Mouse (Mus musculus) neural tube, embryonic 12.5 days (tissue): ENCODE measurements at regions not wholly inside any gene's neighbourhood (a gene's known extent, or its start where the extent isn't known, plus 50 kb on each side); places are given as distances from the start of the nearest gene placed in this dataset.
"Not testable (repeated sequence)": the region's sequence is repeated elsewhere in the genome, so short reads cannot be mapped to it uniquely, and the experiment has no call there.

Experiments
- ATAC-seq: fragments of 200-750 bp; cut with Nextera tagmentation; 2 replicates; pipeline ENCODE4 v1.8.0; 2017; ENCODE audit warnings: low read depth, mild to moderate bottlenecking, moderate TSS enrichment, moderate library complexity; ENCODE audit not compliant: low FRiP score
- H3K27ac ChIP-seq: fragments of 300-500 bp; sonication (generic); 2 replicates; pipeline ENCODE4 v1.5.1; 2016
- H3K27me3 ChIP-seq: fragments of 300-500 bp; sonication (generic); replicated peaks from 2 replicates; pipeline ENCODE4 v1.6.1; 2016; ENCODE audit warnings: mild to moderate bottlenecking
- H3K36me3 ChIP-seq: fragments of 300-500 bp; sonication (generic); 2 replicates; pipeline ENCODE4 v1.6.1; 2016; ENCODE audit warnings: mild to moderate bottlenecking
- H3K4me1 ChIP-seq: fragments of 300-500 bp; sonication (generic); 2 replicates; pipeline ENCODE4 v1.6.1; 2016
- H3K4me2 ChIP-seq: fragments of 300-500 bp; sonication (generic); replicated peaks from 2 replicates; pipeline ENCODE4 v1.6.1; 2016; ENCODE audit warnings: mild to moderate bottlenecking
- H3K4me3 ChIP-seq: fragments of 300-500 bp; sonication (generic); 2 replicates; pipeline ENCODE4 v1.5.1; 2016
- H3K9ac ChIP-seq: fragments of 300-500 bp; sonication (generic); 2 replicates; pipeline ENCODE4 v1.6.1; 2016; ENCODE audit warnings: mild to moderate bottlenecking
- H3K9me3 ChIP-seq: fragments of 300-500 bp; sonication (generic); 2 replicates; pipeline ENCODE4 v1.6.1; 2016; ENCODE audit warnings: mild to moderate bottlenecking
- WGBS: fragments of 180-500 bp; shearing (Covaris S2); methylation state at CpG from one replicate; pipeline ENCODE4 v1.1.7; 2016; 5-methylcytosine and 5-hydroxymethylcytosine counted together

DNA sequence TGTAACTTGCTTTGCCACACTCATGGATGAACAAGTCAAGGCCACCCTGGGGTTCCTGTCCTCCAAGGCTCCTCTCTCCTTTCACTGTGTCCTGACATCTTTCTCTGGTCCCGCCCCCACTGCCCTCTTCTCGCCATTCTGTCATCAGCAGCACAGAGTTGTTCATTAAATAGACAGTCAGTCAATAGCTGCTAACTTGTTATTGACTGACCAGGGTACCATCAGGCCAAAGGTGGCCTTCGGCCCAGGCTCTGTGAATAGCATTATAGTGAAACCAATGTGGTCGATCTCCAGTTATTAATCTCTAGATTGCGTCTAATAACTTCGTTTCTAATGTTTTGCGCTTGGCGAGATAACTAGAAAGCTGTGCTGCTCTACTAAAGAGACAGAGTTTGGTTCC is 122.1 kb upstream of the Mrps10 start:
- Histone ChIP-seq H3K27me3 (no peaks in the 10 kb centered on the region), H3K36me3 (peaks cover 3% of the 10 kb centered on the region; the same call in 1 of the 2 replicates), H3K9me3 (no peaks in the 10 kb centered on the region), H3K4me2 (no peak overlapping the region), H3K27ac (no peak overlapping the region), H3K9ac (no peak overlapping the region), H3K4me3 (no peak overlapping the region), H3K4me1 (no peaks in the 10 kb centered on the region; the same call in 1 of the 2 replicates)
- no peak for ATAC-seq
- WGBS, result 89% methylated on average over 8 of the region's 8 CpGs

DNA sequence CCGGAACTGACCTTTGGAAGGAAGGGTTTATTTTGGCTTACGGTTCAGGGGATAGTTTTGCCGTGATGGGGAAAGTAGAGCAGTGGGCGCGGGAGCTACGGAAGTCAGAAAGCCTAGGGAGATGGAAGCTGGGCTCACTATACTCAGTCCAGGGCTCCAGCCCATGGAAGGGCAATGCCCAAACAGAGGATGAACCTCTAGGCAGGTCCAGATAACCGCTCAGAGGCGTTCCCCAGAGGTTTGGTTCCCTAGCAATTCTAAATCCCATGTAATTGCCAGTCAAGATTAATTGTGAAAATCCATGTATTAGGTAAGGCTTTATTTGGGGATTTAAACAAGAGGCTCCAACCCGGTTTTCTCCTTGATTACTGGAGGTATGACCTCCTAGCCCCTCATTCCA is 123.1 kb upstream of the Mrps10 start:
- H3K9ac ChIP-seq, result no peak overlapping the region
- H3K36me3 ChIP-seq, result peaks cover 3% of the 10 kb centered on the region; the same call in 1 of the 2 replicates
- no peak overlapping the region for H3K4me3 ChIP-seq
- H3K4me2 ChIP-seq, result no peak overlapping the region
- no peaks in the 10 kb centered on the region for H3K9me3 ChIP-seq
- no peaks in the 10 kb centered on the region for H3K27me3 ChIP-seq
- 92% methylated on average over 9 of the region's 9 CpGs for WGBS
- no peaks in the 10 kb centered on the region; the same call in 1 of the 2 replicates for H3K4me1 ChIP-seq
- ATAC-seq, result no peak
- H3K27ac ChIP-seq, result no peak overlapping the region

DNA sequence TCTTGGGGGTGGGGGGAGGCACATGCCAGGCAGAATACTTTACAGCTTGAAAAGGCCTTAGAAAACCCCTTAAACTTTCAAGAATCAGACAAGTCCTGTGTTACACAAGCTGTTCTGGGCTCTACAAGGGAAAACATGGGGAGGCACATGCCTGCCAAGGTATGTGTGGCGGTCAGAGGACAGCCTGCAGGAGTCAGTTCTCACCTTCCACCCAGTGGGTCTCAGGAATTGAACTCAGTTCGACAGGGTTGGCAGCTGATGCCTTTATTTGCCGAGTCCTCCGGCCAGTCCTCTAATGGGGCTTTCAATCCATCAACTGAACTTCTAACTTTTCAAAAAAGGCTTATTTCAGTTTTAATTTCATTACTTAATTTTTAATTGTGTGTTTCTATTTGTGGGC is 129.6 kb upstream of the Mrps10 start:
- H3K27ac ChIP-seq, result no peak overlapping the region
- no peaks in the 10 kb centered on the region for H3K27me3 ChIP-seq
- no peak overlapping the region for H3K4me3 ChIP-seq
- no peak overlapping the region for H3K4me2 ChIP-seq
- H3K9ac ChIP-seq, result no peak overlapping the region
- no peaks in the 10 kb centered on the region for H3K4me1 ChIP-seq
- H3K9me3 ChIP-seq, result no peaks in the 10 kb centered on the region
- no peak for ATAC-seq
- 88% methylated on average over 4 of the region's 4 CpGs for WGBS
- H3K36me3 ChIP-seq, result peaks cover 8% of the 10 kb centered on the region

DNA sequence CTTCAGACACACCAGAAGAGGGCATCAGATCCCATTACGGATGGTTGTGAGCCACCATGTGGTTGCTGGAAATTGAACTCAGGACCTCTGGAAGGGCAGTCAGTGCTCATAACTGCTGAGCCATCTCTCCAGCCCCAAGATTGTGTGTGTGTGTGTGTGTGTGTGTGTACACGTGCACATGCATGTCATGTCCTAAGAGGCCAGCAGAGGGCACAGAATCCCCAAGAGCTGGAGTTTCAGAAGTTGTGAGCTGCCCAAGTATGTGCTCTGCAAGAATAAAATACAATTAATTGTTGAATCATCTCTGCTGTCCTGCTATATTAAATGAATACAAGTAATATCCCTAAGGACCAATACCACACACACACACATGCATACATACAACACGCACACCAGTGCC is 130.8 kb upstream of the Mrps10 start:
- H3K27ac ChIP-seq, H3K4me2 ChIP-seq, H3K4me3 ChIP-seq, H3K9me3 ChIP-seq, H3K4me1 ChIP-seq, ATAC-seq, H3K9ac ChIP-seq, H3K36me3 ChIP-seq, H3K27me3 ChIP-seq: not testable (repeated sequence)
- WGBS, result 95% methylated on average over 3 of the region's 3 CpGs

DNA sequence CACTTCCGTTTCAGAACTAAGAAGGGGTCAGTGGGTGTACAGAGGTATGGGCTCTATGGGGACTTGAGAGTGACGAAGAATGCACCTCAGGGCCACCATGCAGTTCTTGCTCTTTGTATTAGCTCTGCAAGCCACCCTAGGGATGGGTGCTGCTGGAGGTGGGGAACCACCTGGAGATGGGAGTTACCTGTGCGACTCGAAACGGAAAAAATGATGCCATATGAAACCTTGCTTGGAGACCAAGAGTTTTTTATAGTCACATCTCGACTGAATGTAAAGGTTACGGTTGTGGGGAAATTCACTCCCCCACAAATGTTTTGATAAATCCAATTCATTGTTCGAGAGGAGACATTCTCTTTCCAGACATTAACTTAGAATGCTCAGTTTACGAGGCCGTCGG is 134.3 kb upstream of the Mrps10 start:
- WGBS, result 88% methylated on average over 11 of the region's 11 CpGs
- Histone ChIP-seq H3K4me3 (no peak overlapping the region), H3K36me3 (peaks cover 20% of the 10 kb centered on the region), H3K27ac (no peak overlapping the region), H3K9ac (no peak overlapping the region), H3K27me3 (no peaks in the 10 kb centered on the region), H3K4me1 (no peaks in the 10 kb centered on the region), H3K4me2 (no peak overlapping the region), H3K9me3 (no peaks in the 10 kb centered on the region)
- ATAC-seq, result no peak

DNA sequence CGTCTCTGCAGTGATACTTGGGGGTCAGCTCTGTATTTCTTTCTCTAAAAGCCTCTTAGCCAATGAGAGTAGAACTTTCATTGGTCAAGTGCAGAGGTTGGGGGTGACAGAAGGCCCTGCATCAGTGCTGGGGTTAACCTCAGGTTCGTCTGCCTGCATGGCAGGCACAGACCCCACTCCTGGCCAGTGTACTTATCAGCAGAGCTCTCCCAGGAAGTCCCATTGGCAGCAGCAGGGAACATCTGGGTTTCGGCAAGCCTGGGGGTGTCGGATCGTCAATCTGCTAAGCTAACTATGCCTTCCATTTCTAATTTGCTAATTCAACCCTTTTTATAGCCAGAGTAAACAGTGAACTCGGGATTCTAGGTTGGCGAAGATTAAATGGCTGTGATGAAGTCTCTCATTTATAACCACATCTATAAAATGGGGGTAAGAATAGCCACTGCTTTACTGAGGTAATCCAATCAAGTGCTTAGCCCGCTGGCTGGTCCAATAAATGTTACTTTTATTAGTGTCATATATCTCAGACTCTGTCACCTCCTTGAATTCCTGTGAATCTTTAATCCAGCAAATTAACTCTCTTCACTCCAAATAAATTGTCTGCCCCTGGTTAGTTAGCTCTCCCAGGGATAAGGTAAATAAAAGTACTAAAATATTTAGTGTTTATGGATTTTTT is 135.5 kb upstream of the Mrps10 start:
- Histone ChIP-seq H3K4me3 (no peak overlapping the region), H3K36me3 (peaks cover 26% of the 10 kb centered on the region), H3K27ac (no peak overlapping the region), H3K4me1 (no peaks in the 10 kb centered on the region), H3K4me2 (no peak overlapping the region), H3K9ac (no peak overlapping the region), H3K9me3 (no peaks in the 10 kb centered on the region), H3K27me3 (no peaks in the 10 kb centered on the region)
- no peak for ATAC-seq
- 23% methylated on average over 8 of the region's 8 CpGs for WGBS

DNA sequence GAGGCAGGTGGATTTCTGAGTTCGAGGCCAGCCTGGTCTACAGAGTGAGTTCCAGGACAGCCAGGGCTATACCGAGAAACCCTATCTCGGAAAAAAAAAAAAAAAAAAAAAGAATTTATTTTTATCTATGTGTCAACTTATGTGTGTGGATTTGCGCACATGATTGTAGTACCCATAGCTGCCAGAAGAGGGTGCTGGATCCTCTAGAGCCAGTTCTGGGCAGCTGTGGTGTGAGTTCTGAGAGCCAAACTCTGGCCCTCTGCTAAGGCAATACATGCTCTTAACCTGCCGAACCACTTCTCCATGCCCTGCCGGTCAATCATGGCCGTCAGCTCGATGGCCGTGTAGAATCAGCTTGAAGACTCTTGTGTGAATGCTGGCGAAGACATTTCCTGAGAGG is 138.0 kb upstream of the Mrps10 start:
- whole genome bisulfite sequencing, result 94% methylated on average over 10 of the region's 10 CpGs
- Histone ChIP-seq H3K9me3 (no peaks in the 10 kb centered on the region), H3K27me3 (no peaks in the 10 kb centered on the region), H3K4me3 (no peak overlapping the region), H3K27ac (no peak overlapping the region), H3K36me3 (peaks cover 21% of the 10 kb centered on the region), H3K9ac (no peak overlapping the region), H3K4me2 (no peak overlapping the region), H3K4me1 (no peaks in the 10 kb centered on the region)
- ATAC-seq, result no peak

DNA sequence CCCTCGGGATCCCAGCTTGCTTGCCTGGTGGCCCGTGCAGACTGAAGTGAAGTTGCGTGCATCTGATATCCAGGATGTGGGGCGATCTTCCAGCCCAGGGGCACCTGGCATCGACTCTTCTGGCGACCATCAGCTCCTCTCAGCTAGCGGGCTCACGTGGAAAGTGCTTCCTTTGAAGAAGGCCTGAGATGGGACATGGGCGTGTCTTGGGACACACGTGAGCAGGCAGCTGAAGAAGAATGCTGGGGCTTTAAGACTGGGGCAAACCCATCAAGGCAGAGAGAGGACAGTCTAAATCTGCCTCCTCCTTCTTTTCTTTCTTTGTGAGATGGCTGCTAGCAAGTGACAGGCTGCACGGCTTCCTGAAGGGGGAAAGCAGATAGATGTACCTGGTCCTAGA is 142.3 kb upstream of the Mrps10 start:
- H3K9ac ChIP-seq, result no peak overlapping the region
- H3K27ac ChIP-seq, result no peak overlapping the region
- H3K27me3 ChIP-seq, result no peaks in the 10 kb centered on the region
- ATAC-seq, result no peak
- peaks cover 19% of the 10 kb centered on the region for H3K36me3 ChIP-seq
- H3K4me2 ChIP-seq, result no peak overlapping the region
- no peaks in the 10 kb centered on the region for H3K4me1 ChIP-seq
- WGBS, result 82% methylated on average over 11 of the region's 11 CpGs
- no peak overlapping the region for H3K4me3 ChIP-seq
- no peaks in the 10 kb centered on the region for H3K9me3 ChIP-seq

DNA sequence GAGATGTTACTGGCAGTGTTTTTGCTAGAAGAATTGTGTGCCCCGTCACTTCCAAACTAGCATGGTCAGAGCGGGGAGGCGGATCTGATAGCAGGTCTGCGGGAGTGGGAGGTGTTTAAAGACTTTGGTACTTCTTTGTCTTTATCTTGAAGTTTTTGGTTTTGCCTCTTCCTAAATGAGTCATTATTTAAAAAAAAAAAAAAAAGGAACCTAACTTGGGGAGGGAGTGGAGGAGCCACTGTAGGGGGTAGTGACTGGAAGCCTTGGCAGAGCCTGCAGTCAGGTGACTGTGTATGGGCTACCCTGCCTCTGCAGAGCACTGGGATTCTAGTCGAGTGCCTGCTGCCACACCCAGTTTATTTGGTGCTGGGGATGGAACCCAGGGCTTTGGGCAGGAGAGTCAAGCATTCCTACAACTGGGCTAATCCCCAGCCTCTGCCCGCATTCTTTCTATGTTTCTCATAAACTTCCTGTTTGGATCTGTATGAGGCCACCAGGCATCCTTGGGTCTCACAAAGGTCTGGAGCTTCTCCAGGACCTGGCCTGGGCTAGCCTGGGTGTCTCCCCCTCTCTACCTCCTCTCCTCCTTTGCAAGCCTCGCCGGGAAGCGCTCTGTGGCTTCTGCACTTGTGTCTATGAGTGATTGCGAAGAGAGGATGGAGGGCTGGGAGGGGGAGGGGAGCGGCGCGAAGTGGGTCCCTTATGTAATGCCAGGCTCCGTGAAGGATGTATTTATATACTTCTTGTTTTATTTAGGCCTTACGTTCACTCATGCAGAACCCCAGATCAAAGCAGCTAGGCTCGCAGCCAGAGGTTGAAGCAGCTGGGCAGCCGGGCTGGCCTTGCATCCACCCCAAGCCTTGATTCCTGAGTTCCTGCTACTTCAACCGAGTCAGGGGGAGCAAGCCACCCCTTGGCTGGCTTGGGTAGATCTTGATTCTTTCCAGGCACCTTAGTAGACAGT is 143.1 kb upstream of the Mrps10 start:
- Histone ChIP-seq H3K36me3 (peaks cover 13% of the 10 kb centered on the region), H3K27me3 (no peaks in the 10 kb centered on the region), H3K4me2 (no peak overlapping the region), H3K27ac (no peak overlapping the region), H3K4me3 (no peak overlapping the region), H3K9me3 (no peaks in the 10 kb centered on the region), H3K4me1 (no peaks in the 10 kb centered on the region), H3K9ac (no peak overlapping the region)
- WGBS, result 74% methylated on average over 18 of the region's 18 CpGs
- ATAC-seq, result no peak

DNA sequence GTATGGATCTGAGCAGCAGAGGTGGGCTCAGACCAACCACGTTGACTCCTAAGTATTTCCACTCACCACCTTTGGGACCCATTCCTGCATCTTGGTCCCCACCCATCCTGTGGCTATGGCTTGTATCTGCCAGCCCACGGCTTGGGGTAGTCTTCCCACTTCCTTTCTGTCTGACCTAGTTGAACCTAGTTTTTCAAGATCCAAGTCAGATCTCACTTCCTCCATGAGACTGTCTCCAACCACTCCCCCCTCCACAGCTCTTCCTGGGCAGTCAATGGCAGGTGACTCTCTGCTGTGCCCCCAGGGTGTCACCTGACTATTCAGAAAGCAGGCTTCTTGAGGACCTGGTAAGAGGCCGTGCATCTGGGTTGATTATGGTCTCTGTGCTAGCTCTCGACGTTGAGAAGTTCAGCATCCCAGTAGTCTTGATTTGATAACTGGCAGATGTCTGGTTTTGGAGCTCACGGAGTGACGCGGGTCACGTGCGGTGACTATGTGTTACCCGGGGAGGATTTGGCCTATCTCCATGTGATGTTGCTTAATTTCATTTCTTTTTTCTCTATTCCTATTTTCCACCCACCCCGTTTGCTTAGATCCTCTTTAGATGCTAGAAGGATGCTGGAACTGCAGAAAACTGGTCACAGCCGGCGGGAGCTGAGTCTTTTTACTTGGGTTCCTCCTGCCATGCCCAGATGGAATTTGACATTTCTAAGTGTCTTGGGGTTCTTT is 147.5 kb upstream of the Mrps10 start:
- 92% methylated on average over 14 of the region's 14 CpGs for WGBS
- ATAC-seq, result no peak

DNA sequence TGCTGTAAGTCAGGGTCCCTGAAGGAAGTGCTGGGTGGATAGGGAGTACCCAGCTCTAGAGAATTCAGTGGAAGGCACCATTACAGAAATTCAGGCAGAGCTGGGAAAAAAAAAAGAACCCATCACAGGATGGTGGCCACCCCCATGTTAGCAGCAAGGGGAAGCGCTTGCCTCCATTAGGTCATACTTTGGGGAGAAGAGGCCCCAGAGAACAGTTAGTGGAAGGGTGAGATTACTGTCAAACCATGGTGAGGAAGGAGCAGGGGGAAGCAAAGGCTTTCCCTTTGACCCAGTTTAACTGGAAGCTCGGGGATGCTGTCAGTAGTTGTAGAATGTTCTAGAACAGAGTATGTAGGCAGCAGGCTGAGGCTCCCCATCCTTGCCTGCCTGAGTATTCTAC is 148.8 kb upstream of the Mrps10 start:
- no peaks in the 10 kb centered on the region for H3K36me3 ChIP-seq
- no peak overlapping the region for H3K27ac ChIP-seq
- H3K9ac ChIP-seq, result no peak overlapping the region
- no peak for ATAC-seq
- H3K9me3 ChIP-seq, result no peaks in the 10 kb centered on the region
- H3K4me1 ChIP-seq, result no peaks in the 10 kb centered on the region
- H3K27me3 ChIP-seq, result no peaks in the 10 kb centered on the region
- H3K4me3 ChIP-seq, result no peak overlapping the region
- no peak overlapping the region for H3K4me2 ChIP-seq
- WGBS, result 88% methylated on average over 2 of the region's 2 CpGs

More for the DNA sequence above, 147.5 kb upstream of the Mrps10 start:
- no peak overlapping the region for H3K4me2 ChIP-seq
- H3K27me3 ChIP-seq, result no peaks in the 10 kb centered on the region
- no peak overlapping the region for H3K27ac ChIP-seq
- no peaks in the 10 kb centered on the region for H3K36me3 ChIP-seq
- H3K9me3 ChIP-seq, result no peaks in the 10 kb centered on the region
- no peaks in the 10 kb centered on the region for H3K4me1 ChIP-seq
- no peak overlapping the region for H3K9ac ChIP-seq
- H3K4me3 ChIP-seq, result no peak overlapping the region

DNA sequence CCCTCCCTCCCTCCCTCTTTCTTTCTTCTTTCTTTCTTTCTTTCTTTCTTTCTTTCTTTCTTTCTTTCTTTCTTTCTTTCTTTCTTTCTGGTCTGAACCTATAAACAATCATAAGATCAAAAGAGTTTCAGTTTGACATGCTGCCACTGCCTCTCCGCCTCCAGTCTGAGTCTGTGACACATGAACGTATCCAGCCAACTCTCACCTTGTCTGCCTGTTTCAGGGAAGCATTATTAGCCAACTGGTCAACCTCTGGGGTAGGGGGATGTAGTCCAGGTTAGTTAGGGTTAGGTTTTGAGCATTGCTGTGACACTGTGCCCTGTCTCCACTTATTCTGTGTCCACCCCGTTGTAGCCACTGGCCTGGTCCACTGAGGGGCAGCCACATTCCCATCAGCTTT is 152.2 kb upstream of the Mrps10 start:
- 95% methylated on average over 3 of the region's 3 CpGs for WGBS
- H3K4me3 ChIP-seq, result no peak overlapping the region
- H3K9ac ChIP-seq, result no peak overlapping the region
- no peaks in the 10 kb centered on the region for H3K4me1 ChIP-seq
- no peak overlapping the region for H3K4me2 ChIP-seq
- no peak overlapping the region for H3K27ac ChIP-seq
- H3K36me3 ChIP-seq, result 0 out of 2 replicates have a peak, but pooled peaks cover 4% of the 10 kb centered on the region
- no peaks in the 10 kb centered on the region for H3K27me3 ChIP-seq
- no peak for ATAC-seq
- no peaks in the 10 kb centered on the region for H3K9me3 ChIP-seq
